Mouse (Mus musculus): ENCODE measurements around the gene Tgfb1i1. TPM values are rescaled to one million over a fixed set of nuclear protein-coding genes. Genes with fewer than 3 reads are reported as not detected.

Tgfb1i1 gene
- total and polyA plus RNA-seq, 2 experiments from 2014 or later, result 93.8 to 112 TPM

- Histone ChIP-seq H3K4me2 (ENCODE audit: low read depth, low read length) (no peak overlapping the region), H3K27ac (ENCODE audit: low read depth) (no peak overlapping the region), H3K27me3 (ENCODE audit: control insufficient read depth, insufficient read depth, low read length) (no peaks in the 10 kb centered on the region), H3K4me1 (ENCODE audit: control insufficient read depth, insufficient read depth) (peaks cover 19% of the 10 kb centered on the region), H3K9me3 (replicated peaks; ENCODE audit: control insufficient read depth, low read length) (no peaks in the 10 kb centered on the region), H3K36me3 (replicated peaks; ENCODE audit: control insufficient read depth, insufficient read depth, low read length) (peaks cover 52% of the 10 kb centered on the region), H3K4me3 (ENCODE audit: low read depth, low read length) (no peak overlapping the region), H3K9ac (replicated peaks; ENCODE audit: low read depth, low read length) (no peak overlapping the region)
- no peak for TF ChIP-seq CTCF (IDR thresholded peaks at IDR 0.05; ENCODE audit: low read depth)
- no peak for TF ChIP-seq EP300 (IDR thresholded peaks at IDR 0.05; ENCODE audit: low read depth)
- WGBS, result 70% methylated on average over 12 of the region's 12 CpGs
- no peak for ATAC-seq (ENCODE audit: insufficient read depth, low read depth)
- no peak for DNase-seq (ENCODE audit: low spot score)
These were observed 5.3 kb downstream of the Tgfb1i1 start for GRCm38 (mm10) chr7:128251946-128252345.

GRCm38 (mm10) chr7:128252609-128253008 is 6.0 kb downstream of the Tgfb1i1 start:
- Histone ChIP-seq H3K36me3 (replicated peaks; ENCODE audit: control insufficient read depth, insufficient read depth, low read length) (peaks cover 52% of the 10 kb centered on the region), H3K4me2 (ENCODE audit: low read depth, low read length) (no peak overlapping the region), H3K4me3 (ENCODE audit: low read depth, low read length) (no peak overlapping the region), H3K27me3 (ENCODE audit: control insufficient read depth, insufficient read depth, low read length) (no peaks in the 10 kb centered on the region), H3K9me3 (replicated peaks; ENCODE audit: control insufficient read depth, low read length) (no peaks in the 10 kb centered on the region), H3K9ac (replicated peaks; ENCODE audit: low read depth, low read length) (no peak overlapping the region), H3K27ac (ENCODE audit: low read depth) (no peak overlapping the region), H3K4me1 (ENCODE audit: control insufficient read depth, insufficient read depth) (peaks cover 25% of the 10 kb centered on the region)
- no peak for ATAC-seq (ENCODE audit: insufficient read depth, low read depth)
- TF ChIP-seq EP300 (IDR thresholded peaks at IDR 0.05; ENCODE audit: low read depth) (no peak), CTCF (IDR thresholded peaks at IDR 0.05; ENCODE audit: low read depth) (no peak)
- WGBS, result 40% methylated on average over 24 of the region's 24 CpGs
- no peak for DNase-seq (ENCODE audit: low spot score)

- H3K9ac ChIP-seq (replicated peaks; ENCODE audit: low read depth, low read length), result no peak overlapping the region
- H3K4me1 ChIP-seq (ENCODE audit: control insufficient read depth, insufficient read depth), result peaks cover 17% of the 10 kb centered on the region; the same call in 1 of the 2 replicates
- peaks cover 40% of the 10 kb centered on the region for H3K36me3 ChIP-seq (replicated peaks; ENCODE audit: control insufficient read depth, insufficient read depth, low read length)
- ATAC-seq (ENCODE audit: insufficient read depth, low read depth) (no peak), DNase-seq (ENCODE audit: low spot score) (no peak)
- H3K4me2 ChIP-seq (ENCODE audit: low read depth, low read length), result no peak overlapping the region
- WGBS, result 65% methylated on average over 2 of the region's 2 CpGs
- no peak overlapping the region for H3K27ac ChIP-seq (ENCODE audit: low read depth)
- no peaks in the 10 kb centered on the region for H3K9me3 ChIP-seq (replicated peaks; ENCODE audit: control insufficient read depth, low read length)
- no peak overlapping the region for H3K4me3 ChIP-seq (ENCODE audit: low read depth, low read length)
- TF ChIP-seq CTCF (IDR thresholded peaks at IDR 0.05; ENCODE audit: low read depth), result no peak
- TF ChIP-seq EP300 (IDR thresholded peaks at IDR 0.05; ENCODE audit: low read depth), result no peak
- no peaks in the 10 kb centered on the region for H3K27me3 ChIP-seq (ENCODE audit: control insufficient read depth, insufficient read depth, low read length)
These were observed 8.4 kb downstream of the Tgfb1i1 start for GRCm38 (mm10) chr7:128254978-128255377.

GRCm38 (mm10) chr7:128255757-128256156 is 9.1 kb downstream of the Tgfb1i1 start:
- Histone ChIP-seq H3K9me3 (replicated peaks; ENCODE audit: control insufficient read depth, low read length) (no peaks in the 10 kb centered on the region), H3K36me3 (replicated peaks; ENCODE audit: control insufficient read depth, insufficient read depth, low read length) (peaks cover 33% of the 10 kb centered on the region), H3K4me1 (ENCODE audit: control insufficient read depth, insufficient read depth) (peaks cover 17% of the 10 kb centered on the region; the same call in 1 of the 2 replicates), H3K27ac (ENCODE audit: low read depth) (no peak overlapping the region), H3K9ac (replicated peaks; ENCODE audit: low read depth, low read length) (no peak overlapping the region), H3K27me3 (ENCODE audit: control insufficient read depth, insufficient read depth, low read length) (no peaks in the 10 kb centered on the region), H3K4me2 (ENCODE audit: low read depth, low read length) (no peak overlapping the region), H3K4me3 (ENCODE audit: low read depth, low read length) (no peak overlapping the region)
- DNase-seq (ENCODE audit: low spot score) (no peak), ATAC-seq (ENCODE audit: insufficient read depth, low read depth) (no peak)
- TF ChIP-seq EP300 (IDR thresholded peaks at IDR 0.05; ENCODE audit: low read depth) (no peak), CTCF (IDR thresholded peaks at IDR 0.05; ENCODE audit: low read depth) (no peak)
- 81% methylated on average over 5 of the region's 5 CpGs for WGBS

- peak; percentile 55; the same call in 1 of the 2 replicates for ATAC-seq (ENCODE audit: insufficient read depth, low read depth)
- peak; percentile 58 for DNase-seq (ENCODE audit: low spot score)
- H3K4me3 ChIP-seq (ENCODE audit: low read depth, low read length), result no peak overlapping the region
- H3K27me3 ChIP-seq (ENCODE audit: control insufficient read depth, insufficient read depth, low read length), result no peaks in the 10 kb centered on the region
- peaks cover 17% of the 10 kb centered on the region; the same call in 1 of the 2 replicates for H3K4me1 ChIP-seq (ENCODE audit: control insufficient read depth, insufficient read depth)
- 0 out of 2 replicates have a peak overlapping the region, but pooled peaks have one; percentile 2 for H3K4me2 ChIP-seq (ENCODE audit: low read depth, low read length)
- H3K36me3 ChIP-seq (replicated peaks; ENCODE audit: control insufficient read depth, insufficient read depth, low read length), result peaks cover 25% of the 10 kb centered on the region
- TF ChIP-seq EP300 (IDR thresholded peaks at IDR 0.05; ENCODE audit: low read depth) (no peak), CTCF (IDR thresholded peaks at IDR 0.05; ENCODE audit: low read depth) (no peak)
- H3K9ac ChIP-seq (replicated peaks; ENCODE audit: low read depth, low read length), result no peak overlapping the region
- 11% methylated on average over 5 of the region's 5 CpGs for WGBS
- H3K27ac ChIP-seq (ENCODE audit: low read depth), result peak overlapping the region; percentile 19
- H3K9me3 ChIP-seq (replicated peaks; ENCODE audit: control insufficient read depth, low read length), result no peaks in the 10 kb centered on the region
These were observed 10.2 kb downstream of the Tgfb1i1 start for GRCm38 (mm10) chr7:128256783-128257334.

- no peak for ATAC-seq (ENCODE audit: insufficient read depth, low read depth)
- Histone ChIP-seq H3K9ac (replicated peaks; ENCODE audit: low read depth, low read length) (no peak within 1 kb of the TSS), H3K4me2 (ENCODE audit: low read depth, low read length) (no peak within 1 kb of the TSS), H3K4me3 (ENCODE audit: low read depth, low read length) (no peak within 1 kb of the TSS), H3K36me3 (replicated peaks; ENCODE audit: control insufficient read depth, insufficient read depth, low read length) (no peaks in the 10 kb centered on the region), H3K27ac (ENCODE audit: low read depth) (no peak within 1 kb of the TSS), H3K27me3 (ENCODE audit: control insufficient read depth, insufficient read depth, low read length) (no peaks in the 10 kb centered on the region), H3K9me3 (replicated peaks; ENCODE audit: control insufficient read depth, low read length) (no peaks in the 10 kb centered on the region), H3K4me1 (ENCODE audit: control insufficient read depth, insufficient read depth) (peaks cover 4% of the 10 kb centered on the region; the same call in 1 of the 2 replicates)
- TF ChIP-seq CTCF (IDR thresholded peaks at IDR 0.05; ENCODE audit: low read depth) (no peak), EP300 (IDR thresholded peaks at IDR 0.05; ENCODE audit: low read depth) (no peak)
- WGBS, result 77% methylated on average over 6 of the region's 6 CpGs
- DNase-seq (ENCODE audit: low spot score), result no peak
These were observed 18.8 kb downstream of the Tgfb1i1 start, which contains the start of gene Slc5a2 for GRCm38 (mm10) chr7:128265411-128265810. Gene Slc5a2, plus strand, starts transcription at chr7:128265657.
